Mouse (Mus musculus): Measurements from ENCODE around the gene Cacna1a. TPM values are rescaled to one million over a fixed set of nuclear protein-coding genes. Genes with fewer than 3 reads are reported as not detected.
A peak's percentile ranks its signal among the peaks of the same experiment; 100 is the strongest.

The Cacna1a gene
- polyA plus RNA-seq, 1 experiment, result 0.37 TPM

GRCm38 (mm10) chr8:84356482-84356881 is 31.8 kb upstream of the Cacna1a start:
- Histone ChIP-seq H3K4me1 (ENCODE audit: control insufficient read depth, insufficient read depth, low read length) (no peaks in the 10 kb centered on the region), H3K4me3 (replicated peaks; ENCODE audit: control insufficient read depth, low read depth, low read length) (no peak overlapping the region), H3K27ac (ENCODE audit: control insufficient read depth, insufficient read depth, low read depth, low read length, poor library complexity) (no peak overlapping the region)
- 78% methylated on average over 11 of the region's 11 CpGs for WGBS
- no peak for TF ChIP-seq CTCF (IDR thresholded peaks at IDR 0.05; ENCODE audit: control insufficient read depth, insufficient read depth, low read length)
- TF ChIP-seq POLR2A (IDR thresholded peaks at IDR 0.05; ENCODE audit: borderline replicate concordance, control insufficient read depth, low read depth, low read length), result no peak

- WGBS, result 14% methylated on average over 20 of the region's 20 CpGs
- TF ChIP-seq POLR2A (IDR thresholded peaks at IDR 0.05; ENCODE audit: borderline replicate concordance, control insufficient read depth, low read depth, low read length) (no peak), CTCF (IDR thresholded peaks at IDR 0.05; ENCODE audit: control insufficient read depth, insufficient read depth, low read length) (peak; percentile 88)
- H3K27ac ChIP-seq (ENCODE audit: control insufficient read depth, insufficient read depth, low read depth, low read length, poor library complexity), result no peak overlapping the region
- no peak overlapping the region for H3K4me3 ChIP-seq (replicated peaks; ENCODE audit: control insufficient read depth, low read depth, low read length)
- no peaks in the 10 kb centered on the region for H3K4me1 ChIP-seq (ENCODE audit: control insufficient read depth, insufficient read depth, low read length)
Measured at GRCm38 (mm10) chr8:84357631-84358371, 30.4 kb upstream of the Cacna1a start.

- Histone ChIP-seq H3K4me3 (replicated peaks; ENCODE audit: control insufficient read depth, low read depth, low read length) (no peak overlapping the region), H3K4me1 (ENCODE audit: control insufficient read depth, insufficient read depth, low read length) (no peaks in the 10 kb centered on the region), H3K27ac (ENCODE audit: control insufficient read depth, insufficient read depth, low read depth, low read length, poor library complexity) (no peak overlapping the region)
- WGBS, result 16% methylated on average over 23 of the region's 23 CpGs
- peak; percentile 93 for TF ChIP-seq CTCF (IDR thresholded peaks at IDR 0.05; ENCODE audit: control insufficient read depth, insufficient read depth, low read length)
- no peak for TF ChIP-seq POLR2A (IDR thresholded peaks at IDR 0.05; ENCODE audit: borderline replicate concordance, control insufficient read depth, low read depth, low read length)
Measured at GRCm38 (mm10) chr8:84363428-84364134, 24.7 kb upstream of the Cacna1a start.

GRCm38 (mm10) chr8:84365197-84365596 is 23.0 kb upstream of the Cacna1a start:
- TF ChIP-seq POLR2A (IDR thresholded peaks at IDR 0.05; ENCODE audit: borderline replicate concordance, control insufficient read depth, low read depth, low read length) (no peak), CTCF (IDR thresholded peaks at IDR 0.05; ENCODE audit: control insufficient read depth, insufficient read depth, low read length) (no peak)
- Histone ChIP-seq H3K4me1 (ENCODE audit: control insufficient read depth, insufficient read depth, low read length) (no peaks in the 10 kb centered on the region), H3K4me3 (replicated peaks; ENCODE audit: control insufficient read depth, low read depth, low read length) (no peak overlapping the region), H3K27ac (ENCODE audit: control insufficient read depth, insufficient read depth, low read depth, low read length, poor library complexity) (no peak overlapping the region)
- WGBS, result 78% methylated on average over 1 of the region's 1 CpGs

- no peaks in the 10 kb centered on the region for H3K4me1 ChIP-seq (ENCODE audit: control insufficient read depth, insufficient read depth, low read length)
- TF ChIP-seq CTCF (IDR thresholded peaks at IDR 0.05; ENCODE audit: control insufficient read depth, insufficient read depth, low read length), result no peak
- no peak for TF ChIP-seq POLR2A (IDR thresholded peaks at IDR 0.05; ENCODE audit: borderline replicate concordance, control insufficient read depth, low read depth, low read length)
- H3K4me3 ChIP-seq (replicated peaks; ENCODE audit: control insufficient read depth, low read depth, low read length), result no peak overlapping the region
- 62% methylated on average over 4 of the region's 4 CpGs for WGBS
- no peak overlapping the region for H3K27ac ChIP-seq (ENCODE audit: control insufficient read depth, insufficient read depth, low read depth, low read length, poor library complexity)
Measured at GRCm38 (mm10) chr8:84370972-84371371, 17.3 kb upstream of the Cacna1a start.

GRCm38 (mm10) chr8:84375038-84375437 is 13.2 kb upstream of the Cacna1a start:
- Histone ChIP-seq H3K4me1 (ENCODE audit: control insufficient read depth, insufficient read depth, low read length) (no peaks in the 10 kb centered on the region), H3K4me3 (replicated peaks; ENCODE audit: control insufficient read depth, low read depth, low read length) (no peak overlapping the region), H3K27ac (ENCODE audit: control insufficient read depth, insufficient read depth, low read depth, low read length, poor library complexity) (no peak overlapping the region)
- WGBS, result 44% methylated on average over 5 of the region's 5 CpGs
- TF ChIP-seq CTCF (IDR thresholded peaks at IDR 0.05; ENCODE audit: control insufficient read depth, insufficient read depth, low read length), result no peak
- no peak for TF ChIP-seq POLR2A (IDR thresholded peaks at IDR 0.05; ENCODE audit: borderline replicate concordance, control insufficient read depth, low read depth, low read length)

GRCm38 (mm10) chr8:84375803-84376202 is 12.4 kb upstream of the Cacna1a start:
- Histone ChIP-seq H3K27ac (ENCODE audit: control insufficient read depth, insufficient read depth, low read depth, low read length, poor library complexity) (no peak overlapping the region), H3K4me3 (replicated peaks; ENCODE audit: control insufficient read depth, low read depth, low read length) (no peak overlapping the region), H3K4me1 (ENCODE audit: control insufficient read depth, insufficient read depth, low read length) (no peaks in the 10 kb centered on the region)
- no peak for TF ChIP-seq CTCF (IDR thresholded peaks at IDR 0.05; ENCODE audit: control insufficient read depth, insufficient read depth, low read length)
- no peak for TF ChIP-seq POLR2A (IDR thresholded peaks at IDR 0.05; ENCODE audit: borderline replicate concordance, control insufficient read depth, low read depth, low read length)
- 69% methylated on average over 5 of the region's 5 CpGs for WGBS

- Histone ChIP-seq H3K4me3 (replicated peaks; ENCODE audit: control insufficient read depth, low read depth, low read length) (no peak overlapping the region), H3K27ac (ENCODE audit: control insufficient read depth, insufficient read depth, low read depth, low read length, poor library complexity) (no peak overlapping the region), H3K4me1 (ENCODE audit: control insufficient read depth, insufficient read depth, low read length) (no peaks in the 10 kb centered on the region)
- WGBS, result 74% methylated on average over 6 of the region's 6 CpGs
- TF ChIP-seq POLR2A (IDR thresholded peaks at IDR 0.05; ENCODE audit: borderline replicate concordance, control insufficient read depth, low read depth, low read length) (no peak), CTCF (IDR thresholded peaks at IDR 0.05; ENCODE audit: control insufficient read depth, insufficient read depth, low read length) (no peak)
Measured at GRCm38 (mm10) chr8:84376564-84376963, 11.7 kb upstream of the Cacna1a start.
